Mouse (Mus musculus) thymus, postnatal 14 days (tissue): ENCODE results near the gene Pik3c2a.
"Not testable (repeated sequence)": the region's sequence is repeated elsewhere in the genome, so short reads cannot be mapped to it uniquely, and the experiment has no call there.

ENCODE experiments used
- DNase-seq: peaks from one replicate; pipeline ENCODE4 v3.0.0; 2021

Pik3c2a gene

DNA sequence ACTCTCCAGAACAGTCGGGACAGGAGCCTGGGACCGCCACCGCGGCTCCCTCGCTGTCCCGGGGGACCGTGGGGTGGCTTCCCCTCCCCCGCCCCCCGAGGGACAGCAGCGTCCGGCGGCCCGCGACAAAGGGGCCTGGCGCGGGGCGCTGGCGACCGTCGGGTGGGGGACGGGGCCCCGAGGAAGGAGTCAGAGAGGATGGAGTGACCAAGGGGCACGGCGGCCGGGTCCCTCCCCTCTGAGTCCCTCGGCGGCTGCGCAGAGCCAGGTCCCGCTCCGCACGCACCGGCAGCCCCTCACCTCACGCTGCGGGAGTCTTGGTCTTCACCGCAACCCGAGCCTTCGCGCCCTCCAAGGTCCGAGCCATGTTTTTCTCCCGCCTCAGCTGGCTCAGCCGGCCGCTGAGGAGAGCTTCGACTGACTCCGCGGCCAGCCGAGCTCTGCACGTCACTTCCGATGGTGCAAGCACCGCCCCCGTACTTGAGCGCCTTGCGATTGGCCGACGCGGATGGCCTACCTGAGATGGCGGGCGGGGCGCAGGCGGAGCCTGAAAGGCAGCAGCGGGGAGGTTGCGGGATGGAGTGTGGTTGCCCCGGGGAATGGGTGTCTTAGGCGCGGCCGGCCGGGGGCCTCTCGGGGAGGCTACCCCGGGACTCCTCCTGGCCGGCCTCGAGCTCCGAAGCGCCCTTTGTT lies at the start of gene Pik3c2a:
Gene Pik3c2a (minus strand): TSS at position 446 of the 693 bp plus-strand sequence.
- DNase-seq = peak; percentile 96

DNA sequence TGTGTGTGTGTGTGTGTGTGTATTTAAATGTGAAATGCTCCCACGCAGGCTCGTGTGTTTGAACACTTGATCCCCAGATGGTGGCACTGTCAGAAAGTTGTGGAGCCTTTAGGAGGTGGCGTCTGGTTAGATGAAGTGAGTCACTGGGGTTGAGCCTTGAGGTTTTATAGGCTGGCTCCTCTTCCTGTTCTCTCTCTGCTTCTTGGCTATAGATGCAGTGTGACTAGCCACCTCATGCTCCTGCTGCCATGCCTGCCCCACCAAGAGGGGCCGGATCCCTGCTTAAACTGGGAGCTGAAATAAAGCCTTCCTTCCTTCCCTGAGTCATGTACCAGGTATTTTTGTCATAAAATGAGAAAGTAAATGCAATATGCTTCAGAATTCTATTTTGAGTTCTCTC lies 47.9 kb upstream of the Pik3c2a start:
- peak; percentile 6 for DNase-seq

DNA sequence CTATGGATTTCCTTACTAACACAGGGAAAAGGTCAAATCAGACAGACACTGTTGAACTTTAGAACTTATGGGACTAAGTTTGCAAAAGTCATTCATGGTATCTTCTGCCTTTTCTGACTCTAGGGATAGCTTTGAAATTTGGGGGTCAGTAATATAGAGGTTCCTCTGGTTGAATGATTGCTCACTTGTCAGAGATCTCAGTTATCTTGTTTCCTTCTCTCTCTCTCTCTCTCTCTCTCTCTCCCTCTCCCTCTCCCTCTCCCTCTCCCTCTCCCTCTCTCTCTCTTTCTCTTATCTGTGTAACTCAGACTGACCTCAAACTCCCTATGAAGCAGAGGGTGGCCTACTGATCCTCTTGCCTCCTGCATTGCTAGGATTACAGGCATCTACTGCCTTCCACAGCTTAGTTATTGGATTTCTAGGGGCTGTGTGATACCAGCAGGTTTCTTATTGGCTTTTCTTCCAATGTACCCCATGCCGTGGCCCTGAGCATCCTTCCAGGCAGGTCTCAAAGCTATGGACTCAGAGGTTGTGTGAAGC lies 41.9 kb upstream of the Pik3c2a start:
- no peak for DNase-seq

DNA sequence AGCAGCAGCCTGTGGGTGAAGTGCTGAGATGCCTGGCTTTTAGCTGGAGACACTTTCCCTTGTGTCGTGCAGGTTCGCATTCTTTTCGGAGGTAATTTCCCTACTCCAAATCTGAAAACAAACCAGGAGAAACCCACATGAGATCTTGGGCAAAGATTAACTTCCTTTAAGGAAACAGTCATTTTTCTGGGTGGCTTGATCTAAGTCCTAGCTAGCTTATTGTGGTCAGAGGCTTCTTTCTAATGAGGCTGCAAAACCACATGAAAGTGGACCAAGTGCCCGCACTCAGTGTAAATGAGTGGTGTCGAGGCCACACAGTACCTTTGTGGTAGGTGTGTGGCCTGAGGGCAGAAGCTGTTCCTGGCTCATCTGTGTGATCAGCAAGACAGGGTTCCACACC lies 41.0 kb upstream of the Pik3c2a start:
- DNase-seq = no peak

DNA sequence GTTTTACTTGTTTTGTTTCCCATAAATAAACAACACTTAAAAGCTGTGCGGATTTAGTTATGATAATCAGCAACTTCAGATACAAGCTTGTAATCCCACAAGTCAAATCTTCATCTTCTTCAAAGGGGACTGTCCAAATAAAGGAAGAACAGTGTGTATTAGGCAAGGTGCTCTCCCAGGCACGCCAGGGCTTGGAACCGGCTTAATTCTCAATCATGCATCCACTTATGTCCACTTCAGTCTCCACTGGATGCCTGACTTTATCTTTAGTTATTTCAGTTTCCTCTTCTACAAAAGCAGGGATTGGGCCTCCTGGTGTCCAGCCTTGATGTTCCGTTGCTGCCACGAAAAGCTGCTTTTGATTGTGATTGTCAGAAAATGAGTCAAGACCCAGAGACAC lies 40.5 kb upstream of the Pik3c2a start:
- no peak for DNase-seq

DNA sequence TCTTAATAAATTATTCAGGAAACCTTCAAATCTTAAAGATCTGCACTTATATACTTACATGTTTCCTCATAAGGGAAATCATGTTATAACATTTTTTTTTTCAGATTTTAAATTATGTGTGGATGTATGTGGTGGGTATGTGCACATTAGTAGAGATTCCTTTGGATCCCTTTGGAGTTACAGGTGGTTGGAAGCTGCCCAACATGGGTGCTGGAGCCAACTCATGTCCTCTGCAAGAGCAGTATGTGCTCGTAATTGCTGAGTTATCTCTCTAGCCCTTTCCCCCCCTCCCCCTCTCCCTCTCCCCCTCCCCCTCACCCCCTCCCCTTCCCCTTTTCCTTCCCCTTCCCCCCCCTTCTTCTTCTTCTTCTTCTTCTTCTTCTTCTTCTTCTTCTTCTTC lies 39.9 kb upstream of the Pik3c2a start:
- DNase-seq = no peak

DNA sequence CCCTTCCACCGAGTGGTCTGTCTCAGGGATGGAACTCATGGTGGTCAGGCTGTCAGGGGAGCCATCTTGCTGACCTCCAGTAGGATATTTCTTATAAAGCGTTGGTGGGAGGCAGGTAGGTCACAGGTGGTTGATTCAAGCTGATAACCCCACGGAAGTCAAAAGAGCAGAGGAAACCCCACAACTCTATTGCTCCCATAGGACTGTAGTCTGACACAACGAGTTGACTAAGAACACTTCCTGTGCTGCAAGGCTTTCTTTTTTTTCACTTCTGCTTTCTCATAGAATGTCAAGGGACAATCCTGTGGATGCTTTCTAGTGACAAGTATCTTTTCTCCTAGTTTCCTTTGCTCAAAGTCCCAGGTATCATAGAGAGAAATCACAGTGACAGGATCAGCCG lies 33.0 kb upstream of the Pik3c2a start:
- no peak for DNase-seq

DNA sequence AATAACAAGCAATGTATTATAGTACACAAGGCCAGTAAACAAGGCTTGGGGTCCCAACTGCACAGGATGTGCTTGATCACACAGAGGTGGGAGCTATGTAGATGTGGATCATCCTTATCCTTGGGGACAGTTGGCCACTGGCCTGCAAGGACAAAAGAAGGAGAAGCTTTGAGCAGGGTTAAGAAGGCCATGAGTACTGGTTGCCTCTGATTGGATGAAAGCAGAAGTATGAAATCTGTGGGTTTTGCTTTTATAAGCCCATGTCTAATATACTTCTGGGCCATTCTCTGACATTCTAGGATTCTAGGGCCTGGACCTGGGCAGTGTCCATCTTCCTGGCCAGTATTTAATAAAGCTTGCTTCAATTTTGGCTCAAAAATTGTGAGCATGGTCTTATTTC lies 32.6 kb upstream of the Pik3c2a start:
- no peak for DNase-seq

DNA sequence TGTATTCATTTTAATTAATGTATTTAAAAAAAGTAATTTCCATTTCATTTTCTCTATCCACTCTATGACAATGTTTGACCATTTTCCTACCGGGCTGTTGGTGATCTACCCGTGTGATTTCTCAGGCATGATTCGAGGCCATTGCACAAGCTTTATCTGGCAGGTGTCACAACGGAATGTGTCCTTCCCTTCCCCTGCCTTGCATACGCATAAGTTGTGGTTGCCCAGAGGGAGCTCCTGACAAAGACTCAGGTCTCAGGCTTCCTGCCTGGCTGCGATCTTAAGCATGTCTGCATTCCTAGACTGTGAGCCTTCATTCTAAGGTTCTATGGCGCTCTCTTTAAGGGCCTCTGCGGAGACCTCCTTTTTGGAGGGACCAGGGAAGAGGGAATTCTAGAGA lies 18.9 kb upstream of the Pik3c2a start:
- DNase-seq = no peak

DNA sequence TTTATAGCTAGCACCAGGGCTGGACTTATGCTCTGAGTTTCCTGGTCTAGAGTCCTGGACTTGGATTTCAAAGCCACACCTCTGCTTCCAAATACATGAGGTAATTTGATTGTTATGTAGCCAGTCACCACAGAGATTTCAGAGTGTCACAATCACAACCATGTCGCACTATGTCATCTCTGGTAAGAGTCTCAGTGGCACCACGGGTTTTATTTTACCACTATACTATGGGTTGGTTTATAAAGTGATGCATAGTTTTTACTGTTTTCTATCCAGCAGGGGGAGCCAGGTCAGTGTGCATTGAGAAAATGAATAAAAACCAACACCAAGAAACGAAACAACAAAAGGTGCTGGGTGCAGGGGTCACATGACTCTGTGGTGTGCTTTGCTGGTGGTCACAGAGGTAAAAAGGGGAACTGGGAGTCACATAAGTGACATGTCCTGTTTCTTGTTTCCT lies 15.8 kb upstream of the Pik3c2a start:
- peak; percentile 39 for DNase-seq

DNA sequence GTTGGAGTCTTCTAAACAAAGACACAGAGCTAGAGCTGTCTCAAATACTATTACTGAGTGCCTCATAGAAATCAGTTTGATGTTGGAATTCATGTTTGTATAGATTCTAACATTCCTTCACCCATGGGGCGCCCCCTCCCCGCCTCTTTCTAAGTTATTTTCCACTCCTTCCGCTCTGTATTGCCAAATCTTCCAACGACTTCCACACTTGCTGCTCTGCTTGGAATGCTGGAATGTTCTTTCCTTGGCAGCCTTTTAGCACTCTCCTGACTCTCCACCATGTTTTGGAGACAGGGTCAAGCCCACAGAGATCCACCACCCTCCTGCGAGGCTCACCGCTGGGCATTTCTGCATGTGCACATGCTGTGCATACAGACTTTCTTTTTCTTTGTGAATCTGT lies 14.1 kb upstream of the Pik3c2a start:
- DNase-seq = no peak

DNA sequence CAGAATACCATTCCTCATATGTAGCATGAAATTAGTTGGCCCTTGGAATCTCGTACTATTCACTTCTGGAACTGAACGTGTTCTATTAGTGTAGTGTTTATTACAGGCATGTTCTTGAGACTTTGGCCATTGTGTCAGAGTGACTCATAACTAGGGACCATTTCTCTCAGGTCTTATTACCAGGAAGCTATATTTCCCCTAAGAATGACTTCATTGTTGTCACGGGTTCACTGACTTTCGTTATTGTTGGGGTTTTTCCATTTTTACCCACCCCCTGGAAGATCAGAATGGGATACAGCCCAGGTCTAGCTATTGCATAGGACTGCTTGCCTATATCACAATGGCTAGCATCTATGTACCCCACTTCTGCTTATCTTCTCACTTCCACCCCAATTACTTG lies 13.7 kb upstream of the Pik3c2a start:
- DNase-seq = no peak

DNA sequence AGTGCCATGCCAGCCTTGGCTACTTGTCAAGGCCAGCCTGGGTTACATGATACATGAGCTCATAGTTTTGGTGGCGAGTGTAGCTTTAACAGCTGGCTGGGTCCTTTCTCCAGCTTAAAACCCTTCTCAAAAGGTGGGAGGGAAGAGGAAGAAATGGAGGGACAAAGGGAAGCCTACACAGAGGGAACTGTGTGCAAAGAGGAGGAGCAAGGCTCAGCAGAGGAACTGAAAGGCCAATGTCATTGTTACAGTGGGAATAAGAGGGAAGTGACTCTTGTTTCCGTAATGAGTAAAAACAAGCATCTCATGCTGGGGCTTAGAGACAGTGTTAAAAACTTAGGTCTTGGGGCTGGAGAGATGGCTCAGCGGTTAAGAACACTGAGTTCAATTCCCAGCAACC lies 3.4 kb upstream of the Pik3c2a start:
- DNase-seq = no peak

DNA sequence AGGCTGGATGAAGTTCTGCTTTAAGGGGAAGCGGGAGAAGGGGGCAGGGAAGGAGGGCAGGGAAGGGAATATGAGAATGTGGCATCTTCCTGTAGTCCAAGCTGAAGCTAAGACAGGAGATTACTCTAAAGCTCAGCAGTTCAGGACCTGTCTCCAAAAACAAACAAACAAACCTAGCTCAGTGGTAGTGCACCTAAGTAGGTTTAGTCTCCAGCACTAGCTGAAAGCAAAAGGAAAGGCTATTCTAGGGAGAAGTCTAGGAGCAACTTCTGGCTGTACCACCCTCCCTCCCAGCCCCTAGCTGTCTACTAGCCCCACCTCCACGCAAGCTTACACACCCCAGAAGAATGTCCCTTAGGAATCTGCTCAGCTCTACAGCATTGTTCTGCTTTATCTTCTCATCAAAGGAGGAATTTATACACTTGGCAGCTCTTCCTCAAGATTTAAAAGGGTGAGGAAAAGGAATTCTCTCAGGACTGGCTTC lies 1.1 kb upstream of the Pik3c2a start:
- DNase-seq = no peak

DNA sequence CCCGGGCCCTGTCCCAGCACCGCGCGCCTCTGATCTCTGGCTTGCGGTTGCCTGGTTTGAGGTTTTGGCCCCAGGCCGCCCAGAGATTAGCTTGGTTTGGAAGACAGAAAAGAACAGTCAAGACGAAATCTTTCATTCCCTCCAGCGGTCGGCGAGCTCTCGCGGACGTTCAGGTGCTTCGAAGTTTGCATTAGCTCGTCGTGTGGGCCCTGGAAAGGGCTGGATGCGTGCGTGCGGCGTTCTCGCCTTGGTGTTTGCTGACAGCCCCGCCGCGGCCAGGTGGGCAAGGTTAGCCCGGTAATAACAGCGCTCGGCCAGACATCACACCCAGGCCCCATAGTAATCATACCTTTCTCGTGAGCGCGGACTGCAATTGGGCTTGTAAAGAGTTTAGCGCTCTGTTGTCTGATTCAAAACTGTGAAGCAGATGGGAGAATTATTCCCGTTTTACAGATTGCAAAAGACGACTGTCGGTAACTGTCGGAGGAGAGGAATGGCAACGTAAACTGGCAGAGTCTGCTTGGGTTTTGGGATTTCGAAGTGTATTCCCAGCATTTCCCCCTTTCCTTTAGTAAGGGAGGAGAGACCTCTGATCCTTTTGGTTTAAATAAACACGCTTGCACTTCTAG lies 562 bp upstream of the Pik3c2a start:
- DNase-seq = no peak

DNA sequence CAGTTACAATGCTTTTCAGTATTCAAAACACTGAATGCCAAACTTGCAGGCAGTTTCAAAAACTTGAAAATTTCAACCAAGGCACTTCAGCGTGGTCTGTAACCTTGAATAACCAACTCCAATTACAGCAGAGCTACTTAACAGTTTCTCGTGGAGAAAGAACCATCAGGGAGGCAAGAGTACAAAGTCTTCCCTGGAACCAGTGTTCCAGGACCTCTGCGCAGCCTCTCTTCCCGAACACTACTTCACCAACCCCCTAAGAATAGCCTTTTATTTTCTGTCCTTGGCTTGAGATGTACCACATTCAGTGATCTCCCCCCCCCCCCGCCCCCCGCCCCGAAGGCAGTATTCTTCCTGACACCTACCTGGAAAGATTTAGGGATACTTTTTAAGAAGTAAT lies 1.0 kb downstream of the Pik3c2a start:
- no peak for DNase-seq

DNA sequence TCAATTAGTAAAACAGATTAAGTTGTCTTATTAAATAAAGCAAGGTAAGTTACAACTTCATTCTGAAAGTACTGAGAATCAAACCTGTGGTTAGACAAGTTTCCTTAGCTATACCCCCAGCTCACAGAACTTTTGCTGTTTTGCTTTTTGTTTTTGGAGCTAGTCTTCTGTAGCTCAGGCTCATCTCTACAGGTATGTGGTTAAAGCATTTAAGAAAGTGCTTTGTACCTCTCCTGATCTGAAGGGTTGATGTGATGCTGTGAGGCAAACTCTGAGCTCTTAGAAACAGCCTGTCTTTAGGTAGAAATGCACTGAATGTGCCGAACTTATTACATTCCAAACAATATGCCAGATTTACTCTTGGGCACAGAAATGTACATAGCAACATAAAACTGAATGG lies 1.9 kb downstream of the Pik3c2a start:
- no peak for DNase-seq

DNA sequence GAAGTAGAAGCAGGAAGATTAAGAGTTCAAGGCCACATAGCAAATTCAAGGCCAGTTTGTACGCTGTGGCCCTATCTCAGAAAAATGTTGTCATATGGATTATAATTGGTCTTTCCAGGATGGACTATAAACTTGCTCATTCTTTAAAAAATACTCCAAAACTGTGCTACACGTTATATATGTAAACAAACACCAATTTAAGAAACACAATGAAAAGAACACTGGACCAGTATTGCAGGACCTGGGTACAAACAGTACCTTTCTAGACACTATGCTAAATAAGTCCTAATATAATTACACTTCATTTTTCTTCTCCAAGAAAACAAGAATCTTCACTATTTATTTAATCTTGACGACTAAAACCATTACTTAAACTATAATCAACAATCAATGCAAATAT lies 11.6 kb downstream of the Pik3c2a start:
- DNase-seq = no peak

DNA sequence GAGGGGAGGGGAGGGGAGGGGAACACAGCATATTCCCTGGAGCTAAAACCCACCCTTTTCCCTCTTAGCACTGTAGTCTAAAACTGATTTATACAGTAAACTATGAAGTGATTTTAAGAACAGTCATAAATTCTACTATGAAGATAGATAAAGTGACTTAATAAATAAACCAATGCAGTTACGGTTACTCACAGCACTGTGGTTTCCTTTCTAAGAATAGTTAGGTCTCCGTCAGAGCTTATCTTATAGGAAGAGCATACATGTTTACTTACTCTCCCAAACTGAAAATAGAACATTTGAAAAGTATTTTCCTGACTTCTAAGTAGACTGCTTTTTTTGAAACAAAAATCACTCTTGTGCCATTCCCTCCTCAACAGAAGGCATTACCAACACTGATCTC lies 12.3 kb downstream of the Pik3c2a start:
- no peak for DNase-seq

DNA sequence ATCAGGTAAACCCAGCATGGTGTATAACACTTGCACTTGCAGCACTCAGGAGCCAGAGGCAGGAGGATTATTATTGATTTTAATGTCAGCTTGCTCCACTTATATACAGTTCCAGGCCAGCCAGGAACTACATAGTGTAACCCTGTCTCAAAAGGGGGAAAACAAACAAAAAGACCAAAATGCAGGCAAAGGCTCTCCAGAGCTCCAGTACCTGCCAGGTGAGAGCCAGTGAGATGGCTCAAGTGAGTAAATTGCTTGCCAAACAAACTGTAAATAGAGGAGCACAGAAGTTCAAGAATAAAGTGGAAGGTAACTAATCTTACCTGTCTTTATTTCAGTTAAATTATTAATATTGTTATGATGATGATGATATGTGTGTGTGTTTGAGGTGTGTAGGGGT lies 16.0 kb downstream of the Pik3c2a start:
- DNase-seq = no peak

DNA sequence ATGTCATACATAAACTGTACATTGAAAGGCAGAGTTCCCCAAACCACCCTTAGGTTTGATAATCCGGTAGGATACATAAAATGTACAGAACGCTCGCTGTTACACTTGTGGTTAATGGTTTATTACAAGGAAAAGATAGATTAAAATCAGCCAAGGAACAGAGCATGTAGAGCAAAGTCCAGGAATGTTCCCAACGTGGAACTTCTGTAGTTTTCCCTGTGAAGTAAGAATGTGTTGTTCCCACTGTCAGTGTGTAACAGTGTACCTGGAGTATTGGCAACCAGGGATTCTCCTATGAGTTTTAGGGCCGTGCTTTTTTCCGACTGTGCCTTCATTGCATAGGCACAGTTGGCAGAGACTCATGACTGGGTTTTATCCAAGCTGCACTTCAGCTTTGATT lies 17.5 kb downstream of the Pik3c2a start:
- DNase-seq = no peak

DNA sequence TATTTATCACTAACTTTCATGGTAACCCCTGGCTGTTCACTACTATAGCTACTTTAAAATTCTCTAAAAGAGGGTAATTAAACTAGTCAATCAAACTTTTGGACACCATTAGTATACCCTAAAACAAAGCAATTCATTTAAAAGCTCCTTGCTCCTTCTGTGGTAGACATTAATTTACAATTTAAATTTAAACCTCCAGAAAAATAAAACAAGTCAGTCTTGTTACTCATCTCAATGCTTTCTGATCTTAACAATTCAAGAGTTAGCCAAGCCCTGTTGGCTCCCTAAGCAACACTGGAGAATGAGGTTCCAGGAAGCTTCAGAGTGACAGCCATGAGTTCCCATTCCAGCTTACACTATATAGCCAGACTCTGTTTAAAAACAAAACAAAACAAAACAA lies 22.2 kb downstream of the Pik3c2a start:
- no peak for DNase-seq

DNA sequence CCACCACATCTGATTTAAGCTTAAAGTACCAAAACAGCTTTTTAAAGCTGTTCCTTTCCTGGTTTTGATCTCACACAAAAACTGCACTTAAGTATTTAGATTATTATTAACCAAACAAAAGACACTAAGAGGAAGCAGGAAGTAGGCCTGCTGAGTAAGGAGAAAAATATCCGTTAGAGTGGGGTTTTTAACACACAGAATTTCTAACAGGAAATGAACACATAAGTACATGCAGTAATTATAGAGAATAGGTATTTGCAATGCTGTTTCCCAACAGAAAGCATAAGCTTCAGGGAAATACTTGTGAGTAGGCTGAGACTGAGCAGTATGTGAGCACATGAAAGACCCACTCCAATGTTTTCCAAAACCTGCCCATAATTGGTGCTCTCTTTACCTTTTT lies 33.8 kb downstream of the Pik3c2a start:
- DNase-seq = no peak

DNA sequence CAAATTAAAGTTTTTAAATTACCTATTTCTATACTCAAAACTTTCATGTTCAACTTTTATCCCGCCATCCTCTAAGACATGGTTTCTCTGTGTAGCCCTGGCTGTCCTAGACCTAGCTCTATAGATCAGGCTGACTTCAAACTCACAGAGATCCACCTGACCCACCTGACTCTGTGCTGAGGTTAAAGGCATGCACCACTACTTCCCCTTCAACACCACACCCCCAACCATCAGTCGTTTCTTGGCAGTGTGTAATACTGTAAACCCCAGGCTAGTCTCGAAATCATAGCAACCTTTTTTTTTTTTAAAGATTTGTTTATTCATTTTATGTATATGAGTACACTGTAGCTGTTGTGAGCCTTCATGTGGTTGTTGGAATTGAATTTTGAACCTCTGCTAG lies 50.9 kb downstream of the Pik3c2a start:
- DNase-seq = no peak

DNA sequence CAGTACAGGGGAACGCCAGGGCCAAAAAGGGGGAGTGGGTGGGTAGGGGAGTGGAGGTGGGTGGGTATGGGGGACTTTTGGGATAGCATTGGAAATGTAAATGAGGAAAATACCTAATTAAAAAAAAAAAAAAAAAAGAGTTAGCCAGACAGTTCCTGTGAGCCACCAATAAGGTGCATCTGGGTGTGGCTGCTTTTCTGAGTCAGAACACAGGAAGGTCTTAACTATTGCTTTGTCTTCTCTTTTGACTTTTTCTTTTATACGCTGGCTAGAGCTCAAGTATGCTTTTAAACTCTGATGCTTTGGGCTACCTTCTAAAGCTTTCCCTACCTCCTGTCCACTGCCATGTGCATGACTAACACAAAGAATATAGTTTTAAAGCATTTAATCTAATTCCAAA lies 55.9 kb downstream of the Pik3c2a start:
- DNase-seq = not testable (repeated sequence)
